Mouse (Mus musculus) thymus, adult 2 months (tissue): ENCODE measurements around the gene Tmem161a.

Experiments
- CTCF ChIP-seq: fragments of 200-500 bp; IDR thresholded peaks from 2 replicates; pipeline ENCODE4 v1.5.1; 2012; ENCODE audit warnings: mild to moderate bottlenecking, control low read depth, low read length, moderate library complexity, borderline replicate concordance; ENCODE audit not compliant: control insufficient read depth, poor library complexity, insufficient read depth; ENCODE audit errors: extremely low read depth
- POLR2A ChIP-seq: fragments of 200-500 bp; IDR thresholded peaks from 2 replicates; pipeline ENCODE4 v1.6.1; 2012; ENCODE audit warnings: mild to moderate bottlenecking, low read length, control low read depth, moderate library complexity; ENCODE audit not compliant: control insufficient read depth, poor library complexity, insufficient read depth; ENCODE audit errors: extremely low read depth

GRCm38 (mm10) chr8:70170116-70170515, 2.0 kb upstream of the Tmem161a start:
- TF ChIP-seq CTCF (no peak), POLR2A (no peak)
